Mouse (Mus musculus) embryo, embryonic 11 days (tissue): ENCODE data around the gene Zdhhc3.

ENCODE experiments used
- DNase-seq: peaks from one replicate; pipeline ENCODE4 v3.0.0-alpha.2; 2015

Zdhhc3 gene

GRCm38 (mm10) chr9:123112805-123113521 lies at the start of gene Zdhhc3, which contains the start of gene Exosc7:
Gene Zdhhc3, minus strand, starts transcription at chr9:123113205.
Gene Exosc7, plus strand, starts transcription at chr9:123113215.
- DNase-seq = peak; percentile 95

- DNase-seq = no peak
Measured at GRCm38 (mm10) chr9:123161792-123162191, 48.8 kb upstream of the Zdhhc3 start.

- peak; percentile 57 for DNase-seq
Measured at GRCm38 (mm10) chr9:123159330-123159729, 46.3 kb upstream of the Zdhhc3 start.

GRCm38 (mm10) chr9:123158125-123158836 lies 45.3 kb upstream of the Zdhhc3 start:
- peak; percentile 53 for DNase-seq

GRCm38 (mm10) chr9:123157699-123158098 lies 44.7 kb upstream of the Zdhhc3 start:
- no peak for DNase-seq

DNA sequence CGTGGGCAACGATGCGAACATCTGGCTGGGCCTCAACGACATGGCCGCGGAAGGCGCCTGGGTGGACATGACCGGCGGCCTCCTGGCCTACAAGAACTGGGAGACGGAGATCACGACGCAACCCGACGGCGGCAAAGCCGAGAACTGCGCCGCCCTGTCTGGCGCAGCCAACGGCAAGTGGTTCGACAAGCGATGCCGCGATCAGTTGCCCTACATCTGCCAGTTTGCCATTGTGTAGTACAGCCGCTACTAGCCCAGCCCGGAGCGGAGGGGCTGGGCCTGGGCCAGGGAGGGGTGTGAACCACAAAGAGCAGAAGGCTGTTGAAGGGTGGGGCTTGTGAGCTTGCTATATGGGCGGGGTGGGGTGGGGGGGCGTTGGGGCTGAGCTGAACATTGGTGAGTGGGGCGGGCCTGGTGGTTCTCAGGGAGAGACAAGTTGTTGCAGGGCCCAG lies 43.9 kb upstream of the Zdhhc3 start:
- peak; percentile 38 for DNase-seq

GRCm38 (mm10) chr9:123153121-123153520 lies 40.1 kb upstream of the Zdhhc3 start:
- no peak for DNase-seq

DNA sequence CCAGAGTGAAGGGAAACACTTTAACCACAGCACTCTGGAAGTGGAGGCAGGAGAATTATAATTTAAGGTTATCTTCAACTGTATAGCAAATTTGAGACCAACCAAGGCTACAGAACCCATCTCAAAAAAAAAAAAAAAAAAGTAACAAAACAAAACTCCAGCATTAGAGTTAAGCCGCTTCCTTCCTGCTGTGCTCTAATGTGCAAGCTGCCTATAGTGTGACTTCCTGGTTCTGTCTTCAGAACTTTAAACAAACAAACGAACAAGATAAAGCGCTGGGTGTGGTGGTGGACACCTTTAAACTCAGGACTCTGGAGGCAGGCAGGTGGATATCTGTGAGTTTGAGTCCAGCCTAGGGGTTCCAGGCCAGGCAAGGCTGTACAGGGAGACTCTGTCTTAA lies 39.0 kb upstream of the Zdhhc3 start:
- no peak for DNase-seq

GRCm38 (mm10) chr9:123151561-123151960 lies 38.6 kb upstream of the Zdhhc3 start:
- DNase-seq = no peak

DNA sequence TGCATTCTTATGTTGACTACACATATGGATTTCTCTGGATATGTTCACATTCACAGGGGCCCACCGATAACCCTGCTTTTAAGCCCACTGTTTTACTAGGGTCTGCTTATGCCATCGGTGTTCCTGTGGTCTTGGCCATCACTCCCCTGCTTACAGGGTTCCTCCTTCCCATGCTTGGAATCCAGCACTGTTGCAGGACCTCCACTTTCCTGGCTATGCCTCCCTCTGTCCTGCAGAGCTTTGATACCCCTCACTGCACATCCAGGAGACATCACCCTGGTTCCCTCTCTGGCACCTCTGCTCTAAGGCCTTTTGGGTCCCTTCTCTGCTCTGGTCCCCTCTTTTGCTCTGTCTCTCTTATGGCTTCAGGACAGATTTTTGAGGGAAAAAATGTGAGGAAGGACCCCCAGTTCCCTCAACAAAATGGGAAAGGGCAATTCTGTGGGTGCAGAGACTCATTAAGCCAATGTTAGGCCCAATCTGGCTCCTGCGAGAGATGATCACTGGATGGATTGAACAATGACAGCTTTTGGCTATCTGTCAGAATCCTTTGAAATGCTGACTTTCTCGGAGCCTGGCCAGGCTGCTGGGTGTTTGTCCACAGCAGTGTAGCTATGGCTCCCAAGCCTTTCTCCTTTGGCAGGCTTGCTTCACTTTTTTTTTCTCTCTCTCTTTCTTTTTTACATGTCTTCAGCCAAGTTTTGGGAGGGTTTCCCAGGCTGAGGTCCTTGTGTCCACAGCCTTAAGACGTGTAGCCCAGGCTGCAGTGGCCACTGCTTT lies 37.4 kb upstream of the Zdhhc3 start, which contains the start of gene Clec3b:
Gene Clec3b (plus strand): TSS at position 706 of the 780 bp plus-strand sequence.
- no peak for DNase-seq

DNA sequence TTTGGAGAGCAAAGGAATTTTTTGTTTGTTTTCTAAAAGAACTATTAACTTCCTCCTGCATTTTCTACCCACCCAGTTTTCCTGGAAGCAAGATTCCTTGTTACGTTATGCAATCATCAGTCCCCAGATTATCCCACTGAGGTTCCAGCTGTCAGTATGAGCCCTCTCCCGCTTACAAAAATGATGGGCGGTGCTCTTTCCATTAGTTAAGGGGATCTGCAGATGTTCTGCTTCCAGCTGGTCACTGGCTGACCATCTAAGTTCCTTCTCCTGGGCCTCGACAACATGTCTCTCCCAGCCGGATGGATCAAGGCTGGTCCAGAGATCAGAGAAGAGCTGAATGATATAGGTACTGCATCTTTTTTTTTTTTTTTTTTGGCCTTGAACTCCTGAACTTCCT lies 35.4 kb upstream of the Zdhhc3 start:
- no peak for DNase-seq

- no peak for DNase-seq
Measured at GRCm38 (mm10) chr9:123139887-123140614, 27.0 kb upstream of the Zdhhc3 start.

DNA sequence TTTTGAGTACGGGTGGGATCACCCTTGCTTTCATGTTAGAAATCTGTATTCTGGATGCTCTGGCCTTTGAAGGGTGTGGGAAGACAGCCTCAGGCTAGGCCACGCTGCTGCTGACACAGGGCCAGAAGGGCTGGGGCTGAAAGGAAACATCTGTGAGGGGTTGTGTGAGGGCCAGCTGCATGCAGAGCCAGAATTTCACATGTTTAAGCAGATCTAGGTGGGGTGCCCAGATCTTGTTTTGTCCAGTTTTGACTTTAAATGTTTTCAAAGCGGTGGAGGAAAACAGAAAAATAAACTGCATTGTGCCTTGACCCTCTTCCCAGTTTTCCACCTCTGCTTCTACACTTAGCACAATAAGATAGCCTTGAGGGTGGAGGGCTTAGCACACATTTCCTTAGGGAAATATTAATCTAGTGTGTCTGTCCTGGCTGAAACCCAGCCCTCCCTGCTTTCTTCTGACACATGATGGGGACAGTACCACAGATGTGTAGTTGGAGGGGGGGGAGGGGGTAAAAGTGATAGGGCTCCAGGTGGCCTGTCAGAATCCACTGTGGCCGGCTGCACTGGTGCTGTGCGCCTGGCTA lies 26.0 kb upstream of the Zdhhc3 start:
- no peak for DNase-seq

GRCm38 (mm10) chr9:123136953-123137682 lies 24.1 kb upstream of the Zdhhc3 start:
- no peak for DNase-seq

DNA sequence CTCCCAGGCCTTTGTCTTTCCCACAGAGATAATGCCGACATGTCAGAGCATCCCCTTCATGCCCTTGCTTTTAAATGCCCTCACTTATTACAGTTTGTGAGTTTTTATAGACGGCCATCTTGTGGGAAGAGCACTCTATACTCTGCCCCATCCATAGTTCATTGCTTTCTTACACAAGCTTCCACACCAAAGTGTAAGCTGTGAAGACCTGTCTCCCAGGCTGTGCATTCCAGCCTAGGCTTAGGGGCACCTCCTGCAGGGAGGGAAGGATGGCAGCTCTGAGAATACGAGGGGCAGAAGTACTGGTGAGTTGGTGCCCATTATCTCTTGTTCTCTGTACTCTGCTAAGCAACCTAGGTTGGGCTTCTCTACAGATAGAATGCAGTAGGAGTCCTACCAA lies 20.0 kb upstream of the Zdhhc3 start:
- no peak for DNase-seq

DNA sequence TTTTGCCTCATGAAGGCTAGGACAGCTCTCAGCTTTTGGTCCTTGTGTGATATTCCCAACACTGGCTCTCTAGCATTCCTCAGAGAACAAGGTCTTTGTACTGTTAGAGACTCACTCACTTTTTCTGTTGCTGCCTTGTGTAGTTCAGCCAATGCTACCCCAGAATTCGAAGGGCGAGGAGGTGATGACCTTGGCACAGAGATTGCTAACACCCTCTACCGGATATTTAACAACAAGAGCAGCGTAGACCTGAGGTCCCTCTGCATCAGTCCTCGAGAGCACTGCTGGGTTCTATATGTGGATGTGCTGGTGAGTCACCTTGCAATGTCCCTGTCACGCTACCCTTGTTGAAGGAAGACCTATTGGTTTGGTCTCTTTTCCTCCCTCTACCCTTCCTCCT lies 14.7 kb upstream of the Zdhhc3 start:
- DNase-seq = no peak

GRCm38 (mm10) chr9:123124413-123124981 lies 11.5 kb upstream of the Zdhhc3 start:
- no peak for DNase-seq

DNA sequence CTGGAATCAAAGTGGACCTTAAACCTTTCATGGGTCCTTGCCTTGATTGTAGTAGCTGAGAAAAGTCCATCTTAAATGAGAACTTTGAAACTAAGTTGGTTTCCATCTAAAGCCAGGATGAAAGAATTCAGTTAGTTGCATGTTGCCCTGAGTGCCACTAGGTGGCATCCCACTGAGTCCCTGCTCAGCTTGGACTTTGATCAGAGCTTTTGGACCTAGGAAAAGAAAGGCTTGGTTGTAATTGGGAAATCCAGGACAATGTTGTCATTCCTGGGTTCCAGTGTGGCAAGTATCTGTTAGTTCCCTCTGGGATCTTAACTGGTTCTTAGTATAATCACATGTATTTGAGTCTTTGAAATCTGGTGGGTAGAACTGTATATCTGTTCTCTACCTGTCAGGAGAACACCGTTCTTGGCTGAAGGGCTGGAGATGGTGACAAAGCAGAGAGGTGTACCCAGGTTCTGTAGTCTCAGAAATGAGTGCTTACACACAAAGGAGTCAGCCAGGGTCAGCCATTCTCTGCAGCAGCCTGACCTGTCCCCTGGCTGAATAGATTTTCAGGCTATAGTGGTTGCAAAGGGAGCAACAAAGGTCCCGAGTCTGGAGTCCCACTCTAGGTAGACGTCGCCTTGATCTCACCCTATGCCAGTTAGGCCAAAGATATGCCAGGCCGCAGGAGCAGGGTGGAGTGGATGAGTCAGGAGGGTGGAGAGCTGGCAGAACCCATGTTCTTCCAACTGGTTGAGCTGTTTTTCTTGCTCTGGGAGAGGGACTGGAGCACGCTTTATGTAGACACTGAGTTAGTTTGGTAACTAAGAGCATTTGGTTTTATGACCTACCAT lies 10.8 kb upstream of the Zdhhc3 start:
- peak; percentile 38 for DNase-seq

- no peak for DNase-seq
Measured at GRCm38 (mm10) chr9:123123017-123123416, 10.0 kb upstream of the Zdhhc3 start.

DNA sequence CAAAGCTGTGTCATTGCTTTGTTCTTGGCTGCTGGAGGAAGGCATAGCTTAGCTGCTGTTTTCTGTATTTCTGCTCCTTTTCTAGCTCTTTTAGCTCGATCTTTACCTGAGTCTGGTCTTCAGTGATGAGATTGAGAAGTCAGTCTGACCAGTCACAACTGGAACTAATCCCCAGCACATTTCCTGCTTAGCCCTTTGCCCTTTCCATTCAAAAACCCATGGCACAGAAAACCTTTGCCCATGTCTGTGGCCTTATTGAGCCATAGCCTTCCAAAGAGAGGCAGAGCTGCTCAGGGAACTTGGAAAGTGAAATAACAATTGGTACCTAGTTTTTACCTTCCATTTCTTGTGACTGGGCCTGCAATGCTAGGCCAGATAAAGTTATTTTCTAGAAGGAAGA lies 2.6 kb upstream of the Zdhhc3 start:
- DNase-seq = no peak
